Mouse (Mus musculus) midbrain, embryonic 14.5 days (tissue): ENCODE measurements at regions not wholly inside any gene's neighbourhood (a gene's known extent, or its start where the extent isn't known, plus 50 kb on each side); places are given as distances from the start of the nearest gene placed in this dataset.

Source experiments
- ATAC-seq: fragments of 200-750 bp; cut with Nextera tagmentation; 2 replicates; pipeline ENCODE4 v1.8.0; 2017; ENCODE audit warnings: moderate number of reproducible peaks, moderate library complexity; ENCODE audit not compliant: low FRiP score, low TSS enrichment
- DNase-seq: peaks from one replicate; pipeline ENCODE4 v3.0.0-alpha.2; 2015
- H3K27ac ChIP-seq: fragments of 300-500 bp; sonication (generic); replicated peaks from 2 replicates; pipeline ENCODE4 v1.5.1; 2014; ENCODE audit warnings: mild to moderate bottlenecking, low read depth, low read length, moderate library complexity
- H3K27me3 ChIP-seq: fragments of 300-500 bp; sonication (generic); 2 replicates; pipeline ENCODE4 v1.6.1; 2014; ENCODE audit warnings: low read length, control low read depth, mixed read lengths; ENCODE audit not compliant: control insufficient read depth, insufficient read depth
- H3K36me3 ChIP-seq: fragments of 300-500 bp; sonication (generic); 2 replicates; pipeline ENCODE4 v1.6.1; 2014; ENCODE audit warnings: low read length, control low read depth; ENCODE audit not compliant: control insufficient read depth, insufficient read depth
- H3K4me1 ChIP-seq: fragments of 300-500 bp; sonication (generic); 2 replicates; pipeline ENCODE4 v1.6.1; 2014; ENCODE audit warnings: mild to moderate bottlenecking, antibody characterized with exemption, low read length, control low read depth; ENCODE audit not compliant: control insufficient read depth, insufficient read depth
- H3K4me2 ChIP-seq: fragments of 300-500 bp; sonication (generic); 2 replicates; pipeline ENCODE4 v1.6.1; 2014; ENCODE audit warnings: mild to moderate bottlenecking, low read length, moderate library complexity
- H3K4me3 ChIP-seq: fragments of 300-500 bp; sonication (generic); replicated peaks from 2 replicates; pipeline ENCODE4 v1.5.1; 2014; ENCODE audit warnings: low read depth, low read length
- H3K9ac ChIP-seq: fragments of 300-500 bp; sonication (generic); replicated peaks from 2 replicates; pipeline ENCODE4 v1.6.1; 2014; ENCODE audit warnings: mild to moderate bottlenecking, low read length, moderate library complexity
- H3K9me3 ChIP-seq: fragments of 300-500 bp; sonication (generic); 2 replicates; pipeline ENCODE4 v1.6.1; 2016; ENCODE audit warnings: low read length, control low read depth, mixed read lengths; ENCODE audit not compliant: control insufficient read depth
- WGBS: fragments of 180-500 bp; shearing (Covaris S2); extraction: QIAGEN DNeasy Blood & Tissue Kit; methylation state at CpG from one replicate; pipeline ENCODE4 v1.1.7; 2014; 5-methylcytosine and 5-hydroxymethylcytosine counted together

DNA sequence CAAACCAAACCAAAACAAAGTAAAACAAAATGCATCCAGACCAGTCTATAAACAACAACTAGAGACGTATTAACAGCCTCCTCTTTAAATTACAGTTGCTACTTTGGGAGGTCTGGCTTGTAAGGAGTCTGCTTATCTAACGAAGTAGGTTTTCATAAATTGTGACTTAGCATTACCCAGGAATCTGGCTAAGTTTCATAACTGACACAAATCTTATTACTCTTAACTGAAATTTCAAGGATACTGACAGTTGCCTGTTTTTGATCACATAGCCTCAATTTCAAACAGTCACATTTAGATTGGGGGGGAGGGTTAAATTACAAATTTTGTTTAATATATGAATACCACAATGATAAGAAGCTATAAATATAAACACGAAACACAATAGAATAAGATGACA, 2097.5 kb downstream of the 9330182O14Rik start:
- H3K27ac ChIP-seq = no peak overlapping the region
- no peak for DNase-seq
- H3K27me3 ChIP-seq = no peaks in the 10 kb centered on the region
- H3K4me3 ChIP-seq = no peak overlapping the region
- H3K9me3 ChIP-seq = no peaks in the 10 kb centered on the region
- 90% methylated on average over 3 of the region's 3 CpGs for WGBS
- ATAC-seq = no peak
- no peak overlapping the region for H3K4me2 ChIP-seq
- H3K9ac ChIP-seq = no peak overlapping the region
- H3K36me3 ChIP-seq = no peaks in the 10 kb centered on the region
- H3K4me1 ChIP-seq = no peaks in the 10 kb centered on the region

DNA sequence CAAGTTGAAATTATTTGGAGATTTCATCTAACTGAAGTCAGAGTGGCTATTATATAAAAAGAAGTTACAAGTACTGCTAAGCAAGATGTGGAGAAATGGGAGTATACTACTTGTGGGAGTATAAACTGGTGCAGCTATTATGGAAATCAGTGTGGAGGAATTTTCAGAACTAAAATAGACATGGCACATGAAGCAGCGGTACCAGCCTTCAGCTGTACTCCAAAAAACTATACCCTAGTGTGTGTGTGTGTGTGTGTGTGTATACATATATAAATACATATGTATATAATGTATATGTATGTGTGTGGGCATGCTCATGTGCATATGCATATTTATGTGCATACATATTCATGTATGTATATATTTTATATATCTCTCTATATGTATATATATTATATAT, 2112.6 kb downstream of the 9330182O14Rik start:
- Histone ChIP-seq H3K27me3 (no peaks in the 10 kb centered on the region), H3K9me3 (no peaks in the 10 kb centered on the region), H3K4me2 (no peak overlapping the region), H3K27ac (no peak overlapping the region), H3K4me1 (no peaks in the 10 kb centered on the region), H3K36me3 (no peaks in the 10 kb centered on the region), H3K9ac (no peak overlapping the region), H3K4me3 (no peak overlapping the region)
- WGBS = 97% methylated on average over 1 of the region's 1 CpGs
- DNase-seq (no peak), ATAC-seq (no peak)

DNA sequence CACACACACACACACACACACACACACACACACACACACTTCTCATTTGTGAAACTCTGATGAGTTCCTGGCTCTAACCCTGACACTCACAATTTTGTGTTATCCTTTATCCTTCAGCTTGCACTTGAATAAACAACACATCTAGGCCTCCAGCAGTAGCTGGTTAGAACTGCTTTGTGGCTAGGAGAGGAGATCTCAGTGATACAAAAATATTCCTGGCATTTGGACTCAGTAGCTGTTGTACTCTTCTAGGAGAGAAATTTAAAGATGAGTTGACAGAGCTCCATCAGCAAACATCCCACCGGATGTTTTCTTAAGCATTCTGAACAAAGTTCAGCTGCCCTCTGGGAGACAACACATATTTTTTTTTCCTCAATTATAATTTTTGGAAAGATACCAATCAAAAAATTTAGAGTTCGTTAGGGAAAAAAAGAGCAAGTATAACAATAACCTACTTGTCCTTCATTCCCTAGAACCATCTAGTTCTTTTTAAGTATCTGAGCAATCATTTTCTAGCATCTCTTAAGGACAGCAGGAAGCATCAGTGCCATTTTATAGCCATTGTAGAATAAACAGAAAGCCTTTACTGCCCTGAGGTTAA, 2118.7 kb downstream of the 9330182O14Rik start:
- ATAC-seq = no peak
- Histone ChIP-seq H3K27me3 (no peaks in the 10 kb centered on the region), H3K4me3 (no peak overlapping the region), H3K9me3 (no peaks in the 10 kb centered on the region), H3K4me2 (no peak overlapping the region), H3K9ac (no peak overlapping the region), H3K4me1 (no peaks in the 10 kb centered on the region), H3K36me3 (no peaks in the 10 kb centered on the region), H3K27ac (no peak overlapping the region)
- no peak for DNase-seq
- WGBS = 90% methylated on average over 2 of the region's 2 CpGs

DNA sequence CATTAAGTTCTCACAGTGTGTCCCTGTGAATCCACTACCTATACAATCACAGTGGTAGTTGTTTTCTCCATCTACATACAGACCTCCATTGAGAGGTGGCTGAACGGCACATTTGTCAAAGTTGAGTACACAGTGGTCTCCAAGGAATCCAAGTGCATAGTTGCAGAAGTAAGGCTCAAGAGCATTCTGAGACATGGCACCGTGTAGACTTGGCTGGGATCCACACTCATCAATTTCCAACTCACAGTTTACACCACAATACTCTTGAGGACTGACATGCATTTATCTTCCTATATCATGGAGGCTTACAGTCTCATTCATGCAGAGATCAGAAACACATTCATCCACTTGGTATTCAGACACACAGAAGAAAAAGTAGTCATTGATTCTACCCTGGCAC, 2122.2 kb downstream of the 9330182O14Rik start:
- no peaks in the 10 kb centered on the region for H3K4me1 ChIP-seq
- no peak for DNase-seq
- ATAC-seq = no peak; the same call in 1 of the 2 replicates
- no peak overlapping the region for H3K27ac ChIP-seq
- 78% methylated on average over 2 of the region's 2 CpGs for WGBS
- no peak overlapping the region for H3K9ac ChIP-seq
- no peaks in the 10 kb centered on the region for H3K27me3 ChIP-seq
- no peak overlapping the region for H3K4me3 ChIP-seq
- no peaks in the 10 kb centered on the region for H3K9me3 ChIP-seq
- no peak overlapping the region for H3K4me2 ChIP-seq
- no peaks in the 10 kb centered on the region for H3K36me3 ChIP-seq

DNA sequence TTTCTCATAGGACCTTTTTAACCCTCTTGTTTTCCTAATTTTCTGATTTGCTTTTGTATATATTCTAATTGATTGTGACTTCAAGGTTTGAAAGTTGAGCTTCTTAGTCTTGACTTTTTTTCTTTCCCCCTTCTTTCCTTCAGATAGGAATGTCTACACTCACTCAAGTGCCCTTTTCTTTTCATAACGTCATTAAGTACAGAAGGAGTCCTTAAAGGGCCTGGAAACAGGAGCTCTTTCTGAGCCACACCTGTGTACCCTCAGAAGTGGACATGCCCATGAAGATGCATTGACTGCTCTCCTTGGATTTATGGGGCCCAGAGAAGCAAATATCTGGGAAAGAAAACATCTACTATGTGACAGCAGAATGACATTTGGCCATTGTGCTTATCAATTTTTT, 2141.0 kb downstream of the 9330182O14Rik start:
- DNase-seq = no peak
- Histone ChIP-seq H3K4me2 (no peak overlapping the region), H3K27me3 (no peaks in the 10 kb centered on the region), H3K4me1 (no peaks in the 10 kb centered on the region), H3K9me3 (no peaks in the 10 kb centered on the region), H3K4me3 (no peak overlapping the region), H3K36me3 (no peaks in the 10 kb centered on the region), H3K9ac (no peak overlapping the region), H3K27ac (no peak overlapping the region)
- no peak for ATAC-seq
- 76% methylated on average over 1 of the region's 1 CpGs for WGBS

DNA sequence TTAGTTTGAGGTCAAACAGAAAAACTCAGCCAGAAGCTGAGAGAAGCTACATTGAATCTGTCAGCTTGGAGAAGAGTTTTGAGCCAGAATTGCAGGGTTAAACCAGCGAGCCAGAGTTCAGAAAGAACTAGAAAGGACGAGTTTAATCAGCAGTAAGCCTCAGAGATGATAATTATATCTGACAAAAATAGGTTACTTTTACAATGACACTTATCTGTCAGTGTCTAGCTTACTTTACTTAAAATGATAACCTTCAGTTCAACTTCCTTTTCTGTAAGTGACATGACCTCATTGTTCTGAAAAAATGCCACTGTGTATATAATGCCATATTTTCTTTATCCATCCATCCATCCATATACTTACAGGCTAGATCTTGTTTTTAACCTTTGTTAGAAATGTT, 2143.1 kb downstream of the 9330182O14Rik start:
- Histone ChIP-seq H3K4me3 (no peak overlapping the region), H3K4me1 (no peaks in the 10 kb centered on the region), H3K27me3 (no peaks in the 10 kb centered on the region), H3K9me3 (no peaks in the 10 kb centered on the region), H3K36me3 (no peaks in the 10 kb centered on the region), H3K4me2 (no peak overlapping the region), H3K27ac (no peak overlapping the region), H3K9ac (no peak overlapping the region)
- DNase-seq (no peak), ATAC-seq (no peak)
- 73% methylated on average over 2 of the region's 2 CpGs for WGBS

DNA sequence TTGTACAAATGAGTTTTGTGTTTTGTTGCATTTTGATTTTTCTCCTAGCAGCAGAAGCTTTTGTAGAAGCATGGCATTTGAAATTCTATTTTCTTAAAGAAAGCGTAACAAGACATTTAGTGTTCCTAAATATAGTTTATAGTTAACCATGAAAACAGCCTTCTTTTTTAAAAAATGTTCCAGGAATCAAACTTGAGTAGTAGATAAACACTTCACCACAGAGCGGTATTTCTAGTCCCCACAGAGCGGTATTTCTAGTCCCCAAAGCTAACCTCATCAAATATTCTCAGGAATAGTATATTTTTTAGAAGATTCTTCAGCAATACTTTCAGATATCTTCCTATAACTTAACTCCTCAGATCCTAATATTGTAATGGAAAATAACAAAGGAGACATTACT, 2146.6 kb downstream of the 9330182O14Rik start:
- Histone ChIP-seq H3K27ac (no peak overlapping the region), H3K27me3 (no peaks in the 10 kb centered on the region), H3K4me2 (no peak overlapping the region), H3K4me3 (no peak overlapping the region), H3K36me3 (no peaks in the 10 kb centered on the region), H3K4me1 (no peaks in the 10 kb centered on the region), H3K9ac (no peak overlapping the region), H3K9me3 (no peaks in the 10 kb centered on the region)
- DNase-seq = no peak
- WGBS = 97% methylated on average over 3 of the region's 3 CpGs
- ATAC-seq = no peak

DNA sequence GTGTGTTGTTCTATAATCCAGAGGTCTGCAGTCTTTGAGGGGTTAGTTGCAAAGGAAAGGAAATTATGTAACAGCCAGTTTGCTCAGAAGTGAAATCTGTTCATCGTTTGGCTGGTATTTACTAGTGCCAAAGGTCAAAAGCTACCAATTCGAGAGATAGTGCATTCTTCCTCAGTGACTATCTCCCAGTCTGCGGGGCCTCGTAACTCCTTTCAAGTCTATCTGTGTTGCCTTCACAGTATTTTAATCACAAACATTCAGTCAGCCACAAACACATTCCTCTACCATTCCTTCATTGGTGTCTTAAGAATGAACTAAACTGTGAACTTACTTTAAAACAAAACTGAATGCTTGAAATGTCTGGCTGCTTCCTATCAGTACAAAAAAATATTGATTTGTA, 2162.2 kb downstream of the 9330182O14Rik start:
- Histone ChIP-seq H3K27ac (no peak overlapping the region), H3K9me3 (no peaks in the 10 kb centered on the region), H3K36me3 (no peaks in the 10 kb centered on the region), H3K27me3 (no peaks in the 10 kb centered on the region), H3K4me3 (no peak overlapping the region), H3K4me1 (no peaks in the 10 kb centered on the region), H3K9ac (no peak overlapping the region), H3K4me2 (no peak overlapping the region)
- ATAC-seq (no peak), DNase-seq (no peak)
- 76% methylated on average over 4 of the region's 4 CpGs for WGBS

DNA sequence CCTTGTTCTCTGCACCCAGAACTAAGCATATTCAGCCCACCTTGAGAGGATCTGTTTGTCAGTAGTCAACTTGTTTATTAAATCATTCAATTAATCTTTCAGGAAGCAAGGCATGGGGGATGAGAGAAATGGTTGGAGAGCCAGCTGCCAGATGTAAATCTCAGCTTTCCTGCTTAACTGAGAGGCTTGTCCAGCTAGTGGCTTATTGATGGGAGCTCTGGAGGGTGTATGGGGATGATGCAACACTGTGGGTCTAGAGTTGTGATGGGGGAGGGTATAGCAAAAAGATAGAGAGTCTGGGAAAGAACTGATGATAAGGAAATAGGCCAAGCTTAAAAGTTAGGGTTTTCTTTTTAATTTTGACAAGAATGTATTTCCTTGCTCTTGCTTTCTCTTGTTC, 2163.3 kb downstream of the 9330182O14Rik start:
- Histone ChIP-seq H3K9ac (no peak overlapping the region), H3K4me2 (no peak overlapping the region), H3K27me3 (no peaks in the 10 kb centered on the region), H3K9me3 (no peaks in the 10 kb centered on the region), H3K27ac (no peak overlapping the region), H3K4me3 (no peak overlapping the region), H3K4me1 (no peaks in the 10 kb centered on the region), H3K36me3 (no peaks in the 10 kb centered on the region)
- ATAC-seq (no peak), DNase-seq (no peak)
